Mouse (Mus musculus): ENCODE measurements at regions not wholly inside any gene's neighbourhood (a gene's known extent, or its start where the extent isn't known, plus 50 kb on each side); places are given as distances from the start of the nearest gene placed in this dataset.

DNA sequence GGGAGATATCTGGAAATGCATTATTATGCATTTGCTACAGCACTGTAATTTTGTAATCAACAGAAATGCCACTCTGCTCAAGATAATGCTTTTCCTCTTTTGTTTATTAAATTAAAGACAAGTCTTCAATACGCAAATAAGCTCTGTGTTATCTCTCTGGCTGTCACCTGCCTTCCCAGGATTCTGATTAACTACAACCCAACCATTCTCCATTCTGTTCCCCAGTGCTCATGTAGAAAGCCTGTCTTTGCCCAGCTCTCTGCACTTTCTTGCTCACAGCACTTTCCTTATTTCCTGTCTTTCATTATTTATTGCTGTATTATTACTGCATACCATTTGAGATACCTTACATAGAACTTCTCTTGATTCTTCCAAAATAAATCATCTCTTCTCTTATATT, 525.6 kb downstream of the Cd109 start:
- DNase-seq, result no peak

GRCm38 (mm10) chr9:79146004-79146403, 530.7 kb downstream of the Cd109 start:
- no peak for DNase-seq

GRCm38 (mm10) chr9:79165596-79165995, 550.2 kb downstream of the Cd109 start:
- no peak for DNase-seq

DNA sequence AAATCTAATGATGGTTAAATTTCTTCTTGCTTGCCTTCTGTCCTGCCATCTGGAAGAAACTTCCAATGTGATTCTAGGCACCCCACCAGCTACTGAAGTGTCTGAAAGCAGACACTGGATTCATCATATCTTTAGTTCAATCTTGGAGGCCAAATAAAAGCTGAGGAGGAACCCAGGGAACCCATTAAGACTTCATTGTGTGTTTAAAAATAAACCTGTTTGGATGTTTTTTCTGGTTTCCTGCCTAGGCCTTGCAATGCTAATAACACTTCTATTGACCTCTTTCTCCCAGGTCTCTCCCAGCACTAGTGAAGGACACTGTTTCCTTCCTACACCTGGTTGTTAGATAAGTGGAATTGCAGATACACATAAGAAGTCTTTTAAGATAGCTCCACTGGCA, 545.6 kb downstream of the Col12a1 start:
- no peak for DNase-seq

DNA sequence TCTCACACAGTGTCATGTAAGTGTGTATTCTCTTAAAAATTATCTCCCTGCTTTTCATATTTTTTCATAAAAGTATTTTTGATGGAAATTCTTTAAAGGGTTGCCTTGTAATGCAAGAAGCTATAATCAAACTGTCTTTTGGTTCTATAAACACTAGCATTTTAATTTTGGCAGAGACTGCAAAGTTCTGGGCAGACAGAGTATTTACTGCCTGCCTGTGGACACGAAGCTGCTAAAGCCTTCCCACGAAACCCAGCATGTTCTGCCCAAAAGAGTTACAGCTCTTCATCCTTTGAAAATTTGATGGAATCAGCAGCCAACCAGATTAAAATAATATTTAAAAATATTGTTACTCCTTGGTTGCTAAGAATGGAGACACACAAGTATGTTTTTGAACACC, 538.7 kb downstream of the Col12a1 start:
- DNase-seq, result no peak

- no peak for DNase-seq
These were observed 523.2 kb downstream of the Col12a1 start for GRCm38 (mm10) chr9:79195420-79195819.

DNA sequence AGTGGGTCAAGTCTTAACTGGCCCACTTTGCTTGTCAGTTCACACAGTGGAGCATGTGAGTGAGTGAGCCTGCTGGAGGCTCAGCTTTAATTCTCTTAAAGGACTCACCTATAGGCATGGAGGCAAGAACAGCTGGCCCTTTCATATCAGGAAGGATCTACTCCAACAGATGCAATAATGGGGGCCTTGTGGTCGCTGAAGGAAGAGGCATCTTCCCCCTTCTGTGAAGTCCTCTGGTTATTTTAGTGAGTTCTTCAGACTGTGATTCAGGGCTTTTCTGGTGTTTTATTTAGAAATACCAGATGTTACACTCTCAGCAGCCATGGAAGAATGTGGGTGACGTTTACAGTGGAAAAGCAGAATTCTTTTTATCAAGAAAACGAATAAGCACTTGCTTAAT, 516.9 kb downstream of the Col12a1 start:
- DNase-seq, result no peak

GRCm38 (mm10) chr9:79213364-79213763, 505.3 kb downstream of the Col12a1 start:
- peak; percentile 6 for DNase-seq

DNA sequence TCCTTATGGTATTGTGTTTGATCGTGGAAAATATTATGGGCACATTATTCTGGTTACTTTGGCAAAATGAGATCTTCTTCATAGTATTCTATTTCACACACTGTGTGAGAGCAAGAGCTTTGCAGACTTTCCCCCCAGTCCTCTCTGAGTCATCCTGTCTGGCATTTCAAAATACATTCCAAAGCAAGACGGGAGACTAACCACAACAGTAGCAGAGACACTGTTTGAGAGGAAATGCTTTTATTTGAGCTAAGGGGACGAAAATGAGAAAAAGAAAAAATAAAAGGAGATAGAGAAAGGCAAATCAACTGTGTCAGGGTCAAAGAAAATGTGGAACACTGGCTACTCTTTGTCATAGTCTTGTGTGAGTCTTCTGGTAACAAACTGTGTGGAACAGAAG, 502.6 kb downstream of the Col12a1 start:
- DNase-seq, result no peak

DNA sequence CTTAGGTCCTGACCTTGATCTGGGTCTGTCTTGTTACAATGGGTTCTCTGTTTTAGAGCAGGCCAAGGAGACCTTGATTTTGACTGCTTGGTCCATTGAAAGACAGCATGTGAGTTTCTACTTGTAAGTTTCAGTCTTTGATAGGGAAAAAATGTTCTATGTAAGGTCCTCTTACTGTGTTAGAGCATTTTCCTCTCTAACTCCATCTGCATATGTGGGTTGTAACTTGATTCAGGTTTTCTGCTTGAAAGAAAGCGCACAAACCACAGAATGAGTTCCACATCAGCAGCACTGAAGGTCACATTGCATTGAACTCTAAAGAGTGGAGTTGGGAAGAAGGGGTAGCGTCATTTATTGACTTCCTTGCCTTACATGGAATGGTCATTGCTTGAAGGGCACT, 502.2 kb downstream of the Col12a1 start:
- DNase-seq, result no peak

DNA sequence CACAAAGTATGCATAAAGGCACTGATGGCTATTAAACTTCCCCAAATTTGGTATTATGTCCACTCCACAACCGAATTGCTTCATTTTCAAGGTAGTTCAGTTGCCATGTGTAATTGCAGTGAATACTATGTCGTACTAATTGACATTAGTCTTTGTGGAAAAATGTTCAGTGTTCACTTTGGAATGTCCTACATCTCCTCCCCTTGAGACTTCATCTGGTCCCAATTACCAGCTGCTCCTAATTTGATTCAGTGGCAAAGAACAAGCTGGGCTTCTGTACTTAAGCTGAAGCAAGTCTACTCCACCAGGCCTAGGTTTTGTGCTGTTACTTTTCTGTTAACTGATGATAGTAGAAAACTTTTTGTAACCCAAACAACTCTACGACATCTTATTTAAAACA, 485.6 kb downstream of the Col12a1 start:
- DNase-seq, result no peak

GRCm38 (mm10) chr9:79233751-79234150, 484.9 kb downstream of the Col12a1 start:
- no peak for DNase-seq

GRCm38 (mm10) chr9:79269646-79270213, 448.9 kb downstream of the Col12a1 start:
- DNase-seq, result no peak

DNA sequence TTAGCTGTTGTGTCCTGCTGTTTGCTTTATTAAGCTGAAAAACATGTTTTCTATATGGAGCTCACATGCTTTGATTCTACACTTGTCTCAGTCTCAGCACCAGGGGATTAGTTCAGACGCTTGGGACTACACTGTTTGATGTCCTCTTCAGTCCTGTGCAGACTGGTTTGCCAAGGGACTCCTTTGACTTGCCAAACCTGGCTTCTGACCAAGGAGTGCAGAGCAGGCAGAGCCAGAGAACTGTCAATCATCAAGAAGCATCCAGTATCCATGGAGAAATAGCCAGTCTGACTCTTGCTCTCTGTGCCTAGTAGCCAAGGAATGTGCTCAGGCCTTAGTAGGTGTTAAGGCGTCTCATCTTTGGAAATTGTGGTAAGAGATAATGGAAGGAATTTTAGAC, 448.4 kb downstream of the Col12a1 start:
- peak; percentile 21 for DNase-seq

GRCm38 (mm10) chr9:79287849-79288248, 430.8 kb downstream of the Col12a1 start:
- DNase-seq, result no peak

- no peak for DNase-seq
These were observed 423.3 kb downstream of the Col12a1 start for GRCm38 (mm10) chr9:79295306-79295705.

DNA sequence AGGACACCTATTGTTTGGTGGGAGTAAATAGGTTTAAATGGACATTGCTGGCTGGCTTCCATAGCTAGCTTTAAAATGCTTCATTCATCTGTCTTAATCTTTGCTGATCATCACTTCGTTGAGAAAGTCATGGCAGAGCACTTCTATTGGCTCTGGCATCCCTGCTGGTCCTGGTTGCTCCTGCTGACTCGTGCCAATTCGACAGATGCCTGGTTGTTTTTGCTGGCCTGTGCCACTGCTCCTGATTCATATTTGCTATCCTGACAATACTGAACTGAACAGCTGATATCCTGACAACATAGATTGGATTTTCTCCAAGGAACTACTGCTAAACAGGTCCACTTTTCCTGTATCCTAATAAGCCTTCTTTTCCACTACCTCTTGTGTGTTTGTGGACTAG, 417.1 kb downstream of the Col12a1 start:
- no peak for DNase-seq

GRCm38 (mm10) chr9:79310591-79310990, 408.0 kb downstream of the Col12a1 start:
- DNase-seq, result no peak

- DNase-seq, result no peak
These were observed 401.2 kb downstream of the Col12a1 start for GRCm38 (mm10) chr9:79317411-79317810.

GRCm38 (mm10) chr9:79346371-79347096, 372.1 kb downstream of the Col12a1 start:
- no peak for DNase-seq

GRCm38 (mm10) chr9:79392020-79392419, 326.6 kb downstream of the Col12a1 start:
- DNase-seq, result no peak

- DNase-seq, result no peak
These were observed 303.6 kb downstream of the Col12a1 start for GRCm38 (mm10) chr9:79414989-79415388.

DNA sequence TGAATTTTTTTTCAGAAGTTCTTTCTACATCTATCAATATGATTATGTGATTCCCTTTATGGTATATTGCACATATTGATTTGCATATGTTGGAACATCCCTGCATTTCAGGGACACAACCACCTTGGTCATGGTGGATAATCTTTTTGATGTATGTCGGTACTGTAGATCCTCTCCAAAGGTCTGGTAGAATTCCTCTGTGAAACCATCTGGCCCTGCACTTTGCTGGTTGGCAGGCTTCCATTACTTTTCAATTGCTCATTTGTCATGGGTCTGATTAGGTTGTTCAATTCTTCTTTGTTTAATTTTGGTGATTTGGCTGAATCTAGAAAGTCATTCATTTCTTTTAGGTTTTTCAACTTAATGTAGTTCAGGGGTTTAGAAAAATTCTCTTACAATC, 288.2 kb downstream of the Col12a1 start:
- no peak for DNase-seq

GRCm38 (mm10) chr9:79437636-79438035, 281.0 kb downstream of the Col12a1 start:
- no peak for DNase-seq
